Mouse (Mus musculus): ENCODE results near the gene Arl9.

DNA sequence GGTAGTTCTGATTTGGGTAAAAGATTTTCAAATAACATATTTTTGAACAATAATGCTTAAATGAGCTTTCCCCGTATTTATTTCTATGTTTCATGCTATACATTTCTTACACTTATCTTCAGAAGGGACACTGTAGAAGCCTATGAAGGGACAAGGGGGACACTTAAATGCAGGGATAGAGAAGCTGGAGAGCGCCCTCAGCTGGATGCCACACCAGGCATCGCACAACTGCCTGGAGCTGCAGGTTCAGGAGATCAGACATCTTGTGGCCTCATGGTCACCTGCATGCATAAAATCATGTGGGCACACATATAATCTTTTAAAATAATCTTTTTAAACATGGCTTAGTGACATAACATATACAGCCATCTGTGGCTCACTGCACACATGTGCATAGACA, 39.2 kb upstream of the Arl9 start:
- no peak for TF ChIP-seq POLR2A (IDR thresholded peaks at IDR 0.05; ENCODE audit: insufficient read depth, low read depth, low read length)
- TF ChIP-seq CTCF (IDR thresholded peaks at IDR 0.05; ENCODE audit: insufficient read depth, low read depth, low read length): no peak

All from olfactory bulb, adult 2 months (tissue).